Mouse (Mus musculus) left cerebral cortex, postnatal 25 days (tissue): ENCODE results near the gene Tmem132e. TPM values are rescaled to one million over a fixed set of nuclear protein-coding genes. Genes with fewer than 3 reads are reported as not detected.

Experiments
- total RNA-seq, 2 experiments: library from RNA; stranded (reverse); gene quantifications; 2 replicates each; pipeline ENCODE4 v1.2.3; 2021

The Tmem132e gene
- total RNA-seq, 2 experiments from 2014 or later = 17.7 to 19.1 TPM

Other genes starting within 250 kb of the Tmem132e start
- not detected for gene Ccl1, start 83.2 kb upstream of the Tmem132e start, total RNA-seq